Mouse (Mus musculus): ENCODE data around the gene Lysmd3. TPM values are rescaled to one million over a fixed set of nuclear protein-coding genes. Genes with fewer than 3 reads are reported as not detected.

Gene Lysmd3
- 5.9 and 12.1 TPM in 2 replicates for polyA plus RNA-seq (2012; rRNA removed; ENCODE audit: low replicate concordance)

GRCm38 (mm10) chr13:81657351-81658052 is at the start of gene Lysmd3:
Lysmd3 (plus strand) TSS chr13:81657663.

GRCm38 (mm10) chr13:81632720-81633415 is 24.6 kb upstream of the Lysmd3 start, which contains the start of gene Adgrv1:
Adgrv1 (minus strand) TSS chr13:81633154.

DNA sequence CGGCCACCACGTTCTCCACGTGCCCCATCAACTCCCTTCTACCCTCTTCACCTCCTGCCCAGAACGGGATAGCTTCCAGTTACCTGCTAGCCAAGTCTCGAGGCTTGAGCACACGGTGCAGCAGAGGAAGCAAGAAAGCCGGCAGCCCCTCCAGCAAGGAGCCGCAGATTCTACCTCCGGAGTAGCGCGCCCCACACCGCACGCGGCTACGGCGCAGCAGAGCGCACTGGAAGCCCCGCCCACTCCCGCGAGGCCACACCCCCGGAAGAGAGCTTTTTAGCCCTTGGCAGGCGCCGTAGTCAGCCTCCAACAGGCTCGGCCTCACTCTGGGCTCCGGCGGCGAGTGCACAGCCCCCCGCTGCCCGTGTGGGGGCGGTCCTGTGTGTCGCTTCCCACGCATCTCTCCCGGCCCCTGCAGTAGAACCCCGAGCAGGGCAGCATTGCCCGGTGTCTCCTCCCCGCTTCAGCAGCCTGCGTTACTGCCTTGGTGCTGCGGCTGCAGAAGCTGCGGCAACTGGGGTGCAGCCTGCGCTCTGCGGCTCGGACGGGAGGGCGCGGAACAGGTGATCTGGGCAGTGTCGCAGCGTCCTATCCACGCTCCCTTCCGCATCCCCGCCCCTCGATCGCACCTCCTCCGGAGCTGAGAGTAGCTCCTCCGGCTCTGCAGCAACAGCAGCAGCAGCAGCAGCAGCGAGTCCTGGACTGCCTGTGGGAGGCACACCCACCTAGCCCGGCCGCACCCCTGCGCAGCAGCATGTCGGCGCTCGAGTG is 53.5 kb downstream of the Lysmd3 start, which contains the start of the genes Polr3g and Mblac2:
Gene Polr3g (minus strand): TSS at position 239 of the 771 bp plus-strand sequence.
Gene Mblac2 (plus strand): TSS at position 567 of the 771 bp plus-strand sequence.

Other genes starting within 250 kb of the Lysmd3 start
- gene Adgrv1, start 24.5 kb upstream of the Lysmd3 start, polyA plus RNA-seq (2012; rRNA removed; ENCODE audit: low replicate concordance), result 0.39 and 0.53 TPM in 2 replicates
- 3.9 and 4.0 TPM in 2 replicates for gene Polr3g, start 53.4 kb downstream of the Lysmd3 start, polyA plus RNA-seq (2012; rRNA removed; ENCODE audit: low replicate concordance)
- gene Mblac2, start 53.7 kb downstream of the Lysmd3 start, polyA plus RNA-seq (2012; rRNA removed; ENCODE audit: low replicate concordance), result 4.3 and 5.2 TPM in 2 replicates
- 5.4 and 7.3 TPM in 2 replicates for gene Cetn3, start 125.4 kb downstream of the Lysmd3 start, polyA plus RNA-seq (2012; rRNA removed; ENCODE audit: low replicate concordance)

Data from subcutaneous adipose tissue, adult 2 months (tissue).